Mouse (Mus musculus): Measurements from ENCODE around the gene Cd5. TPM values are rescaled to one million over a fixed set of nuclear protein-coding genes. Genes with fewer than 3 reads are reported as not detected.

The Cd5 gene
- total RNA-seq (2021) = under 1 TPM; 0.34 to 0.48 TPM

DNA sequence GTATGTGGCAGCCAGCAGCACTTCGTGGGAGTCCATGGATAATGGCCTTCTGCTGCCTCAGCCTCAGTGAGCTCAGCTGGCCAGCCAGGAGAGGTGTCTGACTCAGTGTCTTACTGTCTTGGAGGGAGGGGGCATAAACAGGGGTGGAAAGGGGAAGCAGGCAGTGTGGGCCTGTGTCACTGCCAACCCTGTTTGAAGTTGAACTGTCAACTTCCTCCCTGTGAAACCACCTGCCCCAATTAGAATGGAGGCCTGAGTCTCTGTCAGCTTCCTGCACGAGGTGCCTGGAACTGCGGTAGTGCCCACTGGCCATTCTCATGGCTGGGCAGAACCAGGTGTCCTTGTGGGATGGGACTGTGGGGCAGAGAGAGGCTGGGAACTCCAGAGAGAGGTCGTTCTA lies at the start of gene Cd5:
Gene Cd5, minus strand, starts transcription at position 192 of the 400 bp plus-strand sequence.
- intact Hi-C loops (cut with DNase I) = no loop called here

DNA sequence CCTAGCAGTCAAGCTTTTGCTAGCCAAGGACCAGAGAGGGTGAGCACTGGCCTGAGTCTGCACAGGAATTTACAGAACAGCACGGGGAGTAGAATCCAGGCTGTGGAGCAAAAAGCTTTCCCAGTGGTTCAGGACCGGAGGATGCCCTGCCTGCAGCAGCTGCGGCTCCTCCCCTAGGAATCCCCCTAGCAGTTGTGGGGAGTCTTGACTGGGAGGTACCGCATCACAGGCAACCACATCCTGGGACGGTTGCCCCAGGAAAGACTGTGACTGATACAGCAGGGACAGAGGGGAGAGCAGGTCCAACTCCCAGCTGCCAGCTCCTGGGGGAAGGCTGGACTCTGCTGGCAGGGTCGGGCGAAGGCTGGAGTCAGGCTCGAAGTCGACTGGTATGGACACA lies 49.4 kb upstream of the Cd5 start:
- intact Hi-C loops (cut with DNase I) = no loop called here

More for the DNA sequence above, at the start of gene Cd5:
- DNase-seq (ENCODE audit: low spot score) = no peak

DNA sequence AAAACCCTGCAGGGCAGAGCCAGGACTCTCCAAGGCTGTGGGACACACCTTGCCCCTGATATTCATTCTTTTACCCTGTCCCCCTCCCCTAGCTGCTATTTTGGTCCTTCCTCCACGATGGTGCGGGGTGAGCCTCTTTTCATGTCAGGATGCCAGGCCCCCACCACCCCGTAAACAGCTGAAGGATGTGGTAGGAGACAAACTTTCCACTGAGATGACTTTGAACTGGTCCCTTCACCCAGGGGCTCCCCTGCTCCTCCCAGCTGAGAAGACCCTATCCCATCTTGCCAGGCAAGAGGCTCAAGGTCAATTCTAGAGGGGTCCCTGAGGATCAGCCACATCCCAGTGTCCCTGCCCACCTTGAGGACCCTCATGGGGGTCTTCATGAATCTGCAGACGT lies 48.6 kb upstream of the Cd5 start:
- DNase-seq (ENCODE audit: low spot score) = no peak
- intact Hi-C loops (cut with DNase I) = no loop called here

More for the DNA sequence above, 49.4 kb upstream of the Cd5 start:
- DNase-seq (ENCODE audit: low spot score) = no peak

DNA sequence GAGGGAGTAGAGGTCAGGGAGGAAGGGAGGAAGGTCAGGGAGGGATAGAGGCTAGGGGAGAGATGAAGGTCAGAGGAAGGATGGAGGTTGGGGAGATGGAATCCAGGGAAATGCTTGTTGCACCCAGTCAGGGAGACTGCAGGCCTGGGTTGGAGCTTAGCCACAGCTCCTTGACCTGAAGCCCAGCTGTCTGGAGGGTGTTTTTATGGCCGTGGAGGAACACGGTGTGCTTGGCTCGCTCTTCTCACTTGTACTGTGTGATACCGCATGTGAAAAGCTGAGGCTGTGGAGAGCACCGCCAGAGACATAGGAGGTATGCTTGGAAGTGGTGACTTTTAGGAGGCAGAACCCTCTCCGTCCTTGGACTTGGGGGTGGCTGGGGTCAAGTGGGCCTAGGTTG lies 48.0 kb upstream of the Cd5 start:
- intact Hi-C loops (cut with DNase I) = no loop called here
- DNase-seq (ENCODE audit: low spot score) = no peak

DNA sequence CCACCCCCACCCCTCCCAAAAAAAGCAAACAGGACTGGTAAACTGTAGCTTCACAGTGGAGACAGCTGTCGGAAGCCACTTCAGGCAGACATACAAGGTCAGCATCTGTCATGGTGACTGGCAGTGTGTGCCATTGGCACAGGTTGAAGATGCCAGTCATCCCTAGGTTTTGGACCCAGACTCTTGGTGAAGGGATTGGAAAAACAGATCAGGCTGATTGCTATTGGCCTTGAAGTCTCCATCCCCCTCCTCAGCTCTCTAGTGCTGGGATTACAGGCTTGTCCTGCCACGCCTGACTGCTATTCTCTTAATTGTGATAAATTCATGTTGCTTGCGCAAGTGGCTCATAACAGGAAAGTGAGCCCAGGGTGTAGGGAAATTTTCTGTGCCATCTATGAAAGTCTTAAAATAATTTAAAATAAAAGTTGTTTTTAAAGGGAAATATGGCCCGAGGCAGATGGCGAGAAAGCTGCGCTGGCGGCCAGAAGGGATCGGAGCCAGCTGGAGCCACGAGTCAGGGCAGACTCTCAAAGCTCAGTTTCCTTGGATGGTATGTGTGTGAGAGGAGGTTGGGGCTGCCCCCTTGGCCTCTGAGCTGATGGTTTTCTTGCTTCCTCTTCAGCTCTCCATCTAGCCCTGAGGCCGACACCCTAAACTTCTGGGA lies 46.1 kb upstream of the Cd5 start:
- intact Hi-C loops (cut with DNase I) = no loop called here
- DNase-seq (ENCODE audit: low spot score) = no peak

DNA sequence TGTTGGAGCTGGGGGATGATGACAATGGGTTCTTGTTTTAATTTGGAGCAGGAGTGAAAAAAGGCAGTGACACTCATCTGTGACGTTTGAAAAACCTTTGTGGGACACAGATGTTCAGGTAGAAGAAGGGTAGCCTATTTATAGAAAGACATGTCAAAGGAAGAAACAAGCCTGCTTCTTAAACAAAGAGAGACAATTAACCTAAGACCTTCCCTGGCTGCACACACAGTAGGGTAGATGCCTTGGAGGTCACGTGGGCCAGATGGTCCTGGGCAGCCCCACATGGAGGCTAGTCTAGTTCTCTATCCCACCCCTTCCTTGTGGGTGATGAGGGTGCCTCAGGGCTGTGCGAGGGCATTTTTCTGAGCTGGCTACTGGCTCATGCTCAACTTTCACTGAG lies 45.3 kb upstream of the Cd5 start:
- intact Hi-C loops (cut with DNase I) = no loop called here
- no peak for DNase-seq (ENCODE audit: low spot score)

DNA sequence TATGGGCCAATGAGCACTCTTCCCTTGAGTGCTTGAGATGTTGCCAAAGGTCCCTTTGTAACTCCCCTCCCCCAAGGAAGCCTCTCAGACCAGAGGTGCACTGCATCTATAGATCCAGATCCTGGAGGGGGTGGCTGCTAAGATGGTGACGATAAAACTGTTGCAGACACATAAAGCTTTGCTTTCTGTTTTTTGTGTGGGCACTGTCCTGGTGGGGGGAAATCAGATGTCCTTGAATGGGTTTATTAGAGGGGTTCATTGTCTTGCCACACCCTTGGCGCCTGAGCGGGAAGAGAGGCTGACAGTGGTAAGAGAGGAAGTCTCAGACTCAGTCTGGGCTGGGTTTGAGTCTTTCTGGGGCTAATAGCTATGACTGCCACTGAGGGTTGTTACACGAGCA lies 44.4 kb upstream of the Cd5 start:
- DNase-seq (ENCODE audit: low spot score) = no peak
- intact Hi-C loops (cut with DNase I) = no loop called here

DNA sequence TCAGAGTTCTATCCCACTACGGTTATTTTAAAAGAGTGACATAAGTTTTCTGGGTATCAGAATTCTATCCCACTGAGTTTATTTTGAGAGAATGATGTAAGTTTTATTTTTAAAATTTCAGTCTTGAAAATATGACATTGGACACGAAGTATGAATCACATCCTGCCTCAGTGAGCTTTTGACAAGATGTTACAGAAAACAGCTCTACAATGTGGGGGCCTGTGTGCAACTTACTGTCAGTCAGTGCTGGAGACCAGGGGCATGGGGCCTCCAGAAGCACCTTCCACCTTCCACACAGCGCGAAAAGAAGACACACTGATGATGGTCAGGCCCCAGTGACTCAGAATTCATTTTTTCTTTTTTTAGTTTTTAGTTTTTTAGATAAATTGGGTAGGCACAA lies 42.8 kb upstream of the Cd5 start:
- DNase-seq (ENCODE audit: low spot score) = no peak
- intact Hi-C loops (cut with DNase I) = no loop called here

DNA sequence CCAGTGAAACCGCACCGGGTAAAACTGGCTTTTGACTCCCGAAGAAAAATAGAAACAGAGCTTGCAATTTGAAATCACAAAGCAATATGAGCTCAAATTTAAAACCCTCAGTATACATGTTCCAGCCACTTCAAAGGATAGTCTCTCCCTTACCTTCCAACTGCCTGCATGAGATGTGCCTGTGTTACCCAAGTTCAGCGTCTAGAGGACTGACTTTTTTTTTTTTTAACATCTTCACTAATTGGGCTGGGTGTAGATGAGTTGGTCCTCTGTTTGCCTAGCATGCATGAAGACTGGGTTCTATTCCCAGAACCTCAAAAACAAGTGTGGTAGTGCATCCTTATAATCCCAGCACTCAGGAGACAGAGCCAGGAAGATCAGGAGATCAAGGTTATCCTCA lies 38.1 kb upstream of the Cd5 start:
- DNase-seq (ENCODE audit: low spot score) = no peak
- intact Hi-C loops (cut with DNase I) = no loop called here

DNA sequence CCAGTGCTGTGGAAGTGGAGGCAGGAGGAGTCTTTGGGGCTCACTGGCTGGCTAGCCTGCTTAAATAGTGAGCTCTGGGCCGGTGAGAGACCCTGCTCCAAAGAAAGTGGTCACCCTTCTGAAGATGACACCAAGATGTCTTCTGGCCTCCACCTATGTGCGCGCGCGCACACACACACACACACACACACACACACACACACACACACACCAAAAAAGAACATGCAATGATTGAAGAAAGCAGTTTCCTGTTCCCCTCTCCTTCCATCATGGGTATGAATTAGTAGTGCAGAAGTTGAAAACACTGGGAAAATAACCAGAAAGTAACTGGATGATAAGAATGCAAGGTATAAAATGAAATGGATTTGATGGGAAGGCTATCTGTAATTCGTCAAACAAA lies 35.3 kb upstream of the Cd5 start:
- intact Hi-C loops (cut with DNase I) = no loop called here
- DNase-seq (ENCODE audit: low spot score) = no peak

DNA sequence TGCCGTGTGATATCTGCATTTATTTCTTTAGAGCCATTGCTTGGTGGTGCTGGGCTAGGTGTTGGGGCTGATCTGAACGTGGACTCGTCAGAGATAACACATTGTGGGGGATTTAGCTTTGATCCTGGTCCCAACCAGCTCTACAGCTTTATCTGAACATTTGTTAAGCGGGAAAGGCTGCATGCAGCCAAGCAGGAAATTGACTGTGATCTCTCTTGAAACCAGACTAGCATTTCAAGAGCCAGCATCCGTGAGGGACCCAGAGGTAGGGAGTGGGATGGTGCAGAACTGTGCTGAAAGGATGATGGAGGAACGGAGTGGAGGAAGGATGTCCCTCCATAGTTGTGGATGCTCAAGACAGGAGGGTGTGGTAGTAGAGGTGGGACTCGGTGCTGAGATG lies 34.6 kb upstream of the Cd5 start:
- intact Hi-C loops (cut with DNase I) = no loop called here
- no peak for DNase-seq (ENCODE audit: low spot score)

DNA sequence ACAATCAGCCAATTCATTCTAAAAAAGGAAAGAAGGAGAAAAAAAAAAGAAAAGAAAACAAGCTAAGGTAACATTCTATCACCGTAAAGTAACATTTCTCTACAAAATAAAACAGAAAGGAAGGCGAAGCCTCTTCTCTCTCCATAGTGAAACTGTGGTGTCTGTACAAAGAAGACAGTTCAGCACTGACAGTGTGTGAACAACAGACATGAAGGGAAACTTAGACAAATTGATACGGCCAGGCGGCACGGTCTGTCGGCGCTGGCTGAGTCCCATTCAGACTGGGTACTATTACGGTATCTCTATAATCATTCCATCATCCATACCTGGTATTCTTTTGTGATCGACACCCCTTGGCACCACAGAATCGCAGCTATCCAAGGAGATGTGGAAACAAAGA lies 34.1 kb upstream of the Cd5 start:
- intact Hi-C loops (cut with DNase I) = no loop called here
- no peak for DNase-seq (ENCODE audit: low spot score)

DNA sequence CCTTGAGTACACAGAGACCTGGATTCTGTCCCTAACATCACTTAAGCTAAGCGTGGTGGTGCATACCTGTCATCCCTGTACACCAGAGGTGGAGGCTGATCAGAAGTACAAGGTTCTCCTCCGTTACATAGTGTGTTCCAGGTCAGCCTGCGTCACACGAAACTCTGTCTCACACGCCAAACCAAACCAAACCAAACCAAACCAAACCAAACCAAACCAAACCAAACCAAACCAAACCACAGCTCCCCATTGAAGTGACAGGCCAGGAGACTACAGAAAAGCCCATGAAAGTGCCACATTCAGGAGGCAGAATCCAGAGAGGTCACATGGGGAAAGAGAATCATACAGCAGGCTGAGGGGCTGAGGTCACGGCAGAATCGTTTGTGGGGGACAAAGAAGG lies 33.2 kb upstream of the Cd5 start:
- intact Hi-C loops (cut with DNase I) = no loop called here
- no peak for DNase-seq (ENCODE audit: low spot score)

DNA sequence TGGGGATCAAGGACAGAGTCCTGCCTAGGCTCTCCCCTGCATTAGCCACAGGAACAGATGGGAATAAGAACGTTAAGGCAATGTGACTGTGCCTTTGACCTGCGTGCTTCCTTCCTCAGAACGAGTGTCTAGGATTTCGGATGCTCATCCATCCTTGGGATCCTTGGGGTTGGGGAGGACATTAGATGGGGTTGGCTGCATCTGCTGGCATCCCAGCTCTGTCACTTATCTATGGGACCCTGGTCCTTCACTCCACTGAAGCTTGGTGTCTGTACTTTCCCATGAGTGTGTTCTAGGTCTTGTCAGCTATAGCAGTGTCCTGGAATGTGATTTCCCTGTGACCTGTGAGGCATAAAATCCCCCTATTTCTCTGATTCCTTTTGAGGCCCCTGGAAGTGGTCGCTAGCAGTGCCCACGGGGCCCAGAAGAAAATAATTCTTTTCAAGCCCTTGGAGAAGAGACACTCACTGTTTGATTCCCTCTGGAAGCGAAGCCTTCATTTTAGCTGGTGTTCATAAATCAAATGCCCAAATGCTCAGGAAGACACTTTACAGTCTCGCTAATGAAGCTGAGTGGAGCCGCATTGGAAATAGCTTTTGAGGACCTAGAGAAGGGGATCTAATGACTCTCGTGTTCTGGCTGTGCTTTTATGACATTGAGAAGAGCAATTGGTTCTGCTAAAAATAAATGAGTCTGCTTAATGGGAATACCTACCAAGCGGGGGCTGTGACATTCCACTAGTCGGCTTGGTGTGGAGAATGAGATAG lies 30.8 kb upstream of the Cd5 start:
- intact Hi-C loops (cut with DNase I) = no loop called here
- DNase-seq (ENCODE audit: low spot score) = no peak

DNA sequence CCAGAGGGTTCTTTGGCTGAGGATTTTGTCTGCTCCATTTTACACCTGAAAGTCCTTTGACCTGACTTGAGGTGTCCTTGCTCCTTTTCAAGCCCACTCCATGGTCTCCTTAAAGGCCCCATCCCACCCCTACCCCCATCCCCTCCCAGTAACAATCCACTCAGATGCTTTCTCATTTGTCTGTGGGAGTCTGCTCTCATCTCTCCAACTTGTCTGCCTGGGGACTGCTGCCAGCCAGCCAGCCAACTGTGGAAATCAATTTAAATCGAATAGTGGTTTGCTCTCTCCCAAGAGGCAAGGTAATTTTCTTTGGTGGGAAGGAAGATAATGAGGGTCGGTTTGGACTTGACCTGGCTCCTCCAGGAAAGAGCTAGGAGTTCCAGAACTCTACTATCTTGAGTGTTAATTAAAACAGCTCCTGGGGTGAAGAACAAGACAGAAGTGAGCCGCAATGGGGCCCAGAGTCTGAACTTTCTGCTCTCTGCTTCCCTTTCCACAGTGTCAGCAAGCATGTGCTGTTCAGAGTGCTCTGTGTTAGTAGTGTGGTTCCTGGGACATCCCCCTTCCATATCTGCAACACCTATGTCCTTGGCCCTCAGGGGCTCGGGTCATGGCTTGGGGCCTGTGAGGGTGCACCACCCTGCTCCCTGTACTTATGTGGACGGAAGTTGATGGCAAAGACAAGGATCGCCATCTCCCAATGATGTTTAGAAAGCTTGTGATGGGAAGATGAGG lies 30.1 kb upstream of the Cd5 start:
- DNase-seq (ENCODE audit: low spot score) = no peak
- intact Hi-C loops (cut with DNase I) = no loop called here

DNA sequence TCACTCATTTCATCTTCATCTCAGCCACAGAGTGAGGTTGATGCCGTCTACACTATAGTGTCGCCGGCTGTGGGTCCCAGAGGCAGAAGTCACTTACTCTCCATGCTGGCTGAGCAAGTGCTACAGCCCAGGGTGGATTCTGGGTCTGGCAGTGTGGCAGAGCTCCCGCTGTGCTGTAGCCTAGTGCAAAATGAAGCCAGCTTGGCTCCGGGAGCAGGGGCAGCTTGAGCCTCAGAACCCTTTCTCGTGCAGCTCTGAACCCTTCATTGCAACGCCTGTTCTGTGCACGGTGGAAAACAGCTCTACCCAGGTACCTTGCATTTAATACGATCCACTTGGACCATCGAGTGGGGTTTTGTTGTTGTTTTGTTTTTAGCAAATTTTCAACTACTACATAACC lies 28.8 kb upstream of the Cd5 start:
- intact Hi-C loops (cut with DNase I) = no loop called here
- DNase-seq (ENCODE audit: low spot score) = no peak

DNA sequence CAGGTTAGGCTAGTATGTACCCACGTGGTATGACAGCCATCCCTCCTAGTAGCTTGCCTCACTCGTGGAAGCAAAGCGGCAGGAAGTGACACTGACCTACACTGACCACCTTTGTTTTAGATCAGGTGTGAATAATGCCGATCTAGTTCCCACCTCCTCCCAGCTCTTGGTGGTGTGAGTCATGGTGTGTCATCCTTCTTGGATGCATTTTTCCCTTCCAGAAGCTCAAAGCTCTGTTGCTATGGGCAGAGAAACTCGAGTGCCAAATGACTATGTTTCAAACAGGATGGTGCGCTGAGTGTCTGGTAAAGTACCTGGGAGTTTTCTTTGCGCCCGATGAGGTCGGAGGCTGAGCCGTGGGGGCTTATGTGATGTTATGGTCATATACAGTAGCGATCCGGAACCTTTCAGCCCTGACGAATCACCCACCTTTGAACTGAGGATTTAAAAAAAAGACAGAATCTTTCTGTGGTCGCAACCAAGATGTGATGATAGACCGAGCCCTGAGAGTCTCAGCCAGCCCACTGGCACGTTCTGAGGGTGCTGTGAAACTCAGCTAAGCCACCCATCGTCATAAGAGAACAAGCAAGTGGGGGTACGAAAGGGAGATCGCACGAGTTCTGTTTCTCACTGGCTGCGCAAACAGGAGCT lies 24.7 kb upstream of the Cd5 start:
- intact Hi-C loops (cut with DNase I) = no loop called here
- no peak for DNase-seq (ENCODE audit: low spot score)

DNA sequence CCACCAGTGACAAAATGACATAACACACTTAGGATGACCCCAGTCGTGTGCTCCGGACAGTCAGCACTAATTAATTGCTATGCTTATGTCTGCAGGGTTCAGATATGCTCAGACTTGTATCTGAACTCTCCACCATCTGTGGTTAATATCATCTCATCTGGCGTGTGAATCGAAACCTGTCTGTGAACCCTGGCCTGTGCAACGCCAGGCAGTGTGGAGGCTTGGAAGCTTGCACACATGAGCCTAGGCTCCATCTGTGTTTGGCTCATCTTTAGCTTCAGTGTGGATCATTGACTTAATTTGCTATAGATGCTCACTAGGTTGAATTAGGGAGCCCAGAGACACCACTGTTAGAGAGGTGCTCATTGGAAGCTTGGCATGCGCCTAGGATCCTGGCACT lies 23.7 kb upstream of the Cd5 start:
- intact Hi-C loops (cut with DNase I) = no loop called here
- DNase-seq (ENCODE audit: low spot score) = no peak

DNA sequence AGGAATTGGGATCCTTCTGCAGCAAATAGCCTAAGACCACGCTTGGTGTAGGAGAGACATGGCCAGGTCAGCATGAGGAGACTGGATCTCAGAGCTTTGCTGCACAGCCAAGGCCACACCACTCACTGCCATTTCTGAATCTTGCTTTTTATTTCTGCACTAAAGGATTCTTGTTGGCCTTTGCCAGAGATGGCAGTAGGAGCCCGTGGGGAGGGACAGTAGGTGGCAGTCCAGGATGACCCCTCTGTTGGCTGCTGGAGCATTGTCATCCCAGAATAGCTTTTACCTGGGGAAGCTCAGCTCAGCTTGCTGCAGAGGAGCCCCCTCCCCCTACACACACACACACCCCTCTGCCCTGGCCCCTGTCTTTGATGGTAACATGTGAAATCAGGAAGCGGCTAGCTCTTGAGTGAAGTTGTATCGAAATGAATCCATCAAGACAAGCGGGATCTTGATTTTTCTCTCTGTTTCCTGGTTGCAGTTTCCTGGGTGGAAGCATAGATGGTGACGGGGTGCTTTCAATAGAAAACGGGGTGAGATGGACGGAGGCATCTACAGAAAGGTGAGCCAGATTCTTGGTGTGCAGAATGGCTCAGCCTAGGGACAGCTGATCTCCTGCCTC lies 23.1 kb upstream of the Cd5 start:
- intact Hi-C loops (cut with DNase I) = no loop called here

More for the DNA sequence above, 23.1 kb upstream of the Cd5 start:
- no peak for DNase-seq (ENCODE audit: low spot score)
